Mouse (Mus musculus) monocyte, adult 5-6 weeks (primary cell): Measurements from ENCODE around the gene Usp28. TPM values are rescaled to one million over a fixed set of nuclear protein-coding genes. Genes with fewer than 3 reads are reported as not detected.

ENCODE experiments used
- ATAC-seq: fragments of 153-309, 156-312 bp; replicated peaks from 2 replicates; pipeline ENCODE4 v1.8.0; 2017; ENCODE audit warnings: mild to moderate bottlenecking; ENCODE audit not compliant: low TSS enrichment, insufficient number of reproducible peaks, severe bottlenecking, poor library complexity, low FRiP score
- total RNA-seq: library from RNA; stranded (forward); fragments of 200-1000, 200-491, 200-594 nt; gene quantifications from 3 replicates; pipeline ENCODE4 v1.2.3, GENCODE M21; 2017

Gene Usp28
- total RNA-seq, 1 experiment from 2014 or later: 5.6 TPM

- no peak for ATAC-seq
These were observed 10.6 kb downstream of the Usp28 start for GRCm38 (mm10) chr9:48995735-48996134.

DNA sequence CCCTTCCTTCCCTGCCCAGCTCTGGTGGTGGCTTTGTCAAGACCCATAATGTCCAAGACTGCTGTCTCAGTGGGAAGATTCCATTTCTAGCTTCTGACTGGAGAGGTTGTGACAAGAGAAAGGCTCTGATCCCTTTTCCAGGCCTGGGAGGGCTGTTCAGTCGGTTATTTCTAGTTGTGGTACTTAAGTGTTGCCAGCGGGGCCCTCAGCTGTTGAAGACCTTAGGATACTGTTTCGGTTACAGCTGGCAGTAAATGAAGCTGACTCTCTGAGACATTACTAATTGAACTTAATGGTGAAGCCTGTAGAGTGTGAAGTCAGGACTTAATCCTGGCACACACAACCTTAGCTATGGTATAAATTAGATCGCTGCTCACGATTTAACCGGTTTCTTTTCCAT lies 14.1 kb downstream of the Usp28 start:
- ATAC-seq: no peak

- no peak for ATAC-seq
These were observed 30.6 kb downstream of the Usp28 start for GRCm38 (mm10) chr9:49015824-49016223.

DNA sequence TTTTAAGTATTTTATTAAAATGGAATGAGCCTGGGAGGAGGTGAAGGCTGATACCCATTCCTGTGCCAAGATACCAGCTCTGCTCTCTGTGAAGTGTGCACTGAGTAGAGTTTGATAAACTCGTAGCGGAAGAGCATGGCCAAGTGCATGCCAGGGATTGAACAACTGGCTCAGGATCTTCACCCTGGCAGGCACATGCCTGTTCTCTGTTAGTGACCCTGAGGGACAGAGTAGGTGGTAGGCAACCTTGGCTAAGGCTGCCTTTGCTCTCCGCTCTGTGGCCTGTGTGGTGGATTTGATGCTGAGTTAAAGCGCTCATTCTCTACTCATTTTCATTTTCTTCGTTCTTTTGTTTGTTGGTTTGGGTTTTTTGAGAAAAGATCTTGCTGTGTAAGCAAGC lies 36.1 kb downstream of the Usp28 start:
- ATAC-seq: no peak

DNA sequence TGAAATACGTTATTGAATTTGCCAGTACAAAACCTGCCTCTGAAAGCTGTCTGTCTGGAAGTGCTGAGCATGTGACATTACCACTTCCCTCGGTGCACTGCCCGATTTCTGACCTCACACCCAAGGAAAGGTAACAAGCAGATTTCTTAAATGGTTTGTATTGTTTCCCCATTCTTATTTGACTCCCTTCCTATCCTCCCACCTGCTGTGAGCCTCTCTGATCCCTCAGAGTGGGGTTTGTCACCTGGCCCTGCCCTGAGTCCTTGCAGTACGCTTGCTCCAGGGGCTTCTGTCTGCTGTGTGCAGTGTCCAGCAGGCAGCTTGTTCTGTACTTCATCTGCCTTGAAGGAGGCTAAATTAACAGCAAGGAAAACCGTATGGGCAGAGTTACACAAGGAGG lies 38.8 kb downstream of the Usp28 start:
- ATAC-seq: no peak

GRCm38 (mm10) chr9:49024529-49024928 lies 39.4 kb downstream of the Usp28 start:
- ATAC-seq: no peak

GRCm38 (mm10) chr9:49034764-49035163 lies 49.6 kb downstream of the Usp28 start:
- no peak for ATAC-seq

DNA sequence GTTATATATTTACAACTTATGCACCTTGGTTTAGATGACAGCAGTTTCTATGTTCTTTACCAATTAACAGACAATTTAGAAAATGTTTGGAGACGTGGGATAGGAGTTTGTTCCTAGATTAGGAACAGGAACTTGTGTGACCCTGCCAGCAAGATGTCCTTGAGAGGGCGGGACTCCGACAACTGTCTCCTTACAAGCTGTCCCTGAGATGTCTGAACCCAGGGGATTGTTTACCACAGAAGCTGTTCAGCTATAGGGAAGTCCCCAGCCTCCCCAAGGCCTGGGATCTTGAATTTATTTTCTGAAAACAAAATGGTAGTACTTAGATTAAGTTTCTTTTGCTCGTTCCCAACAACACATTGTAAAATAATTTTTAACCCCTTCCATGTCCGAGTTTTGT lies 65.7 kb downstream of the Usp28 start:
- no peak for ATAC-seq

DNA sequence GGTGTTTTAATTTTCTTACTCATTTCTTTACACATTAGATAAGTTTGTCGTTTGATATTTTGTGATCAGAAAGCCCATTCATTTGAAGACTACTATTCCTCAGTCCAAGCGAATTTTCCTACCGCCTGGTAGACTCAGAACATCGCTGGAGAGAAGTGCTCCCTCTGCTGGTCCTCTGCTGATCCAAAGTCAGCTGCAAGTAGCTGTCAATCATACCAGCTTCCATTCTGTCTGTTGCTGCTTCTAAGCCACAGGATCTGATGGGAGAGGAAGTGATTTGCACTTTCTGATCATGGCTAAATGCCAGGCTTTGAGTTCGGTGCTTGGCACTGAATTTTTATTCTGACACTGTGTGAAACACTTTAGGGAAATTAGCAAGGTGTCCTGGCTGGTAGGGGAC lies 66.2 kb downstream of the Usp28 start:
- peak; percentile 65 for ATAC-seq

DNA sequence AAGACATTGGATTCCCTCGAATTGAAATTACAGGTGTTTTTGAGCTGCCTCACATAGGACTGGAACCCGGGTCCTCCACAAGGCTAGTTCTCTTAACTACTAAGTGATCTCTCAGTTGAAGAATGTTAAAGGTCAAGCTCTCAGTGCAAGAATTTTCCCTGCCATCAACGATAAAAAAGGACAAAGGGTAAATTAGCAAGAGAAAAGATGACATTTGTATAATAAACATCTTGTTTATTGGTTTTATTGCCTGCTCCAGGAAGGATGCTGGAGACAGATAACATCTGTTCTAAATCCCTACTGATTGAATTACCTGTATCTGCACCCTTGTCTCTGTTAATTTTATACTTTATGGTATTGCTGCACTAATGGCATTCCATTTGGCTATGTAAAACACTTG lies 68.9 kb downstream of the Usp28 start:
- ATAC-seq: no peak

GRCm38 (mm10) chr9:49055333-49056205 lies 70.4 kb downstream of the Usp28 start, which contains the start of gene Zw10:
Gene Zw10, plus strand, starts transcription at chr9:49055613.
- peak; percentile 98 for ATAC-seq

DNA sequence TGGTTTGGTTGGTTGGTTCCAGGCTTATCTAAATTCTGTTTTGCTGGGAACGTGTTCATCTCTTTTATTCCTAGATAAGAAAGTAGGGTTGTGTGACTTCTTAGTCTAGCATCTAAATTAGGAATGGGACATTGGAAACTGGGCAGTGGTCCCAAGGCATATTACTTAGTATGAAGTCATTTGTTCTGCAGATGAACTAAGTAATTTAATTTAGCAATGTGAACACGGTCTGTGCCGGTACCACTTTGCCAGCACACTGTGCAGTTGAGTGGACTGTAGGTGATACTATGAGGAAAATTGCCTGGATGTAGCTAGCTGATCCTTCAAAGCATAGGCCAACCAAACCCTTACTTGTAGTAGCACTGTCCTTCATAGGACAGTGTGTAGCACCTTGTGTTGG lies 91.7 kb downstream of the Usp28 start:
- no peak for ATAC-seq

- no peak for ATAC-seq
These were observed 95.9 kb downstream of the Usp28 start, which contains the start of gene Tmprss5 for GRCm38 (mm10) chr9:49081107-49081506. Gene Tmprss5, plus strand, starts transcription at chr9:49081260.

DNA sequence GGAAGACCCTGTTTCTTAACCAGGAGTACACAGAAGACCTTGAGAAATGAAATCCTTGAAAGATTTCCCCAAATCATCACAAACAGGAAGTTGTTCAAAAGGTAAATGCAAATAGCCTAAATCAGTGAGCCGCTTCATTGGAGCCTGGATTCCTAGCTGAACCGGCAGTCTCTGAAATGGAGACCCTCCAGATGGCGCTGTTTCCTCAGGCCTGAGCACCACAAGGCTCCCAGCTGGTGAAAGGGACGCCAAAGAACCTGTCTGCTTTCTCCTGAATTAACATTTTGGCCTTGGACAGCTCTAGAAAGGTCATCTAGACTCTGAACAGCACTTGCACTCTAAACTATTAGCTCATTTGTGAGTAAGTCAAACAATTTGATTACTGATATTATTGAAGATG lies 96.4 kb downstream of the Usp28 start:
- no peak for ATAC-seq

GRCm38 (mm10) chr9:49087317-49087716 lies 102.1 kb downstream of the Usp28 start:
- no peak for ATAC-seq

Other genes starting within 250 kb of the Usp28 start
- gene Zbtb16, start 149.2 kb upstream of the Usp28 start, total RNA-seq: 25.8 to 37.9 TPM (median 29.0 TPM) in 3 replicates
- not detected in 3 replicates for gene Htr3a, start 74.3 kb upstream of the Usp28 start, total RNA-seq
- gene Htr3b, start 20.4 kb upstream of the Usp28 start, total RNA-seq: not detected in 3 replicates
- 31.9 to 40.0 TPM (median 37.3 TPM) in 3 replicates for gene Zw10, start 70.2 kb downstream of the Usp28 start, total RNA-seq
- not detected in 3 replicates for gene Tmprss5, start 95.9 kb downstream of the Usp28 start, total RNA-seq